Mouse (Mus musculus) cerebellum, adult 2 months (tissue): Measurements from ENCODE around the gene Tamm41.

Experiments used
- CTCF ChIP-seq: fragments of 200-500 bp; IDR thresholded peaks from 2 replicates; pipeline ENCODE4 v1.5.1; 2011; ENCODE audit warnings: low read depth, mild to moderate bottlenecking, control low read depth, low read length, moderate library complexity, borderline replicate concordance; ENCODE audit not compliant: insufficient read depth
- POLR2A ChIP-seq: fragments of 200-500 bp; IDR thresholded peaks from 2 replicates; pipeline ENCODE4 v1.6.1; 2011; ENCODE audit warnings: low read length, control low read depth, borderline replicate concordance; ENCODE audit not compliant: insufficient read depth

DNA sequence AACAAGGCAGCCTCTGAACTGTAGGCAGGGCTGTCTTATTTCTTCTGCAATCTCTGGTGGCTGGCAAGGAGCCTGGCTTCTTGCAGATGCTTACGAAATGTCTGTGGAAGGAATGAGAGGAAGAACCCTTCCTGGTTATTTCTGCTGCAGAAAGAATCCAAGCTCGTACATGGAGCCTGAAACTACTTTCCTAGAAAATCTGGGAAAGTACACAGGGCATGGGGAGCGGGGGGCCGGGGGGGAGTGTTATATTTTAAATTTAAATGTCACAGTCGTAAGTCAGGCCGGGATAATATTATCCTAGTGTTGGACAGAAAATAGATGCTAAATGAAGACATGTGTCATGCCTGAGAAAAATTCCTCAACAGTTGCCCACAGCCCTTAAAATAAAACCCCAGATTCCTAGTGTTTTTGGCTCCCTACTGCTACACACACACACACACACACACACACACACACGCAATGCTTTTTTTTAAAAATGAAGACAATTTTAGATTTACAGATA, 60.7 kb downstream of the Tamm41 start:
- TF ChIP-seq CTCF = no peak
- no peak for TF ChIP-seq POLR2A
